Mouse (Mus musculus) lung, postnatal 0 days (tissue): ENCODE results near the gene Rnf208.

Experiments
- CTCF ChIP-seq: IDR thresholded peaks from 2 replicates; pipeline ENCODE4 v1.5.1; 2016; ENCODE audit warnings: antibody characterized with exemption, mild to moderate bottlenecking
- EP300 ChIP-seq: IDR thresholded peaks from 2 replicates; pipeline ENCODE4 v1.6.1; 2016; ENCODE audit warnings: antibody characterized with exemption, mild to moderate bottlenecking, control low read depth

DNA sequence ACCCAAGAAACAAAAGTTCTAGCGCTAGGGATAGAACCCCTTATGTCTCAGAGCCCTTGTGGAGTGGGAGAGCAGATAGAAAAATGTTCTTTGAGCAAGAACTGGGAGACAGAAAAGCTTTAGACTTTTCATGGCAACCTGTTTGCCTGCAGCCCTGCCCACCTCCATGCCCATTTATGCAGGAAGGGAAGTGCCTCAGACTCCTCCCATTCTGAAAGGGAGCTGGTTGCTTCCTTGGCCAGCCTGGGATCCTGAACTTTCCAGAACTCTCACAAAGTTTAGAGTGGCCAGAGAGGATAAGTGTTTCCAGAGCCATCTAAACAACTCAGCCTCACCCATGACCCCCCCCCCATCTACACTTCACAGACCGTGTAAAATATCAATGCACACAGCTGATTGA is 44.9 kb upstream of the Rnf208 start:
- TF ChIP-seq CTCF (no peak; the same call in 1 of the 2 replicates), EP300 (no peak)
